Mouse (Mus musculus): ENCODE data around the gene Synpr.

The Synpr gene

GRCm38 (mm10) chr14:13355569-13356362 lies 71.2 kb downstream of the Synpr start:
- peak; percentile 65 for DNase-seq (ENCODE audit: low read depth, low spot score)

DNA sequence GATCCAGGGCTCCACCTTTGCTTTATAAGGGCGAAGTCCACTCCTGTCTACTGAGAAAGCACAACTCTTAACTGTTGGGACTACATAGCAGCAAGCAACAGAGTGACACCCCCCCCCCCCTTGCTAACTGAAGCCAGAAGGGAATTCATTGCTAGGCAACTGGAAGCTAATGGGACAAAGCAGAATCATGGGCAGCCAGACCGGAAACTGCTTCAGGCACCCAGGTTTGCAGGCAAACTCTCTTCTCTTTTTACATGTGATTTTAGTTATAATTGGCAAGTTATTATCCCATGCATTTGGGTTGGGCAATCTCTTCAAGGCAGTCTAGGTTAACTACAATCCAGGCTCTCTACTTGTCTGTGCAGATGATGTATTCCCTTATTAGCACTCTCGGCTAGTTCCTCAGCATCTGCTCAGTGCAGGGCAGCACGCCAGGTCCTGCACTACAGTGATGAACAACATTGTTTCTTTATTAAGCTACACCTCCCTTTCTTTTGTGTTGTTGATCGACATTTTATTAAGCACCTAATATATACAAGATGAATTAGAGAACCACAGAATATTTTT lies 72.6 kb downstream of the Synpr start:
- DNase-seq (ENCODE audit: low read depth, low spot score) = no peak

DNA sequence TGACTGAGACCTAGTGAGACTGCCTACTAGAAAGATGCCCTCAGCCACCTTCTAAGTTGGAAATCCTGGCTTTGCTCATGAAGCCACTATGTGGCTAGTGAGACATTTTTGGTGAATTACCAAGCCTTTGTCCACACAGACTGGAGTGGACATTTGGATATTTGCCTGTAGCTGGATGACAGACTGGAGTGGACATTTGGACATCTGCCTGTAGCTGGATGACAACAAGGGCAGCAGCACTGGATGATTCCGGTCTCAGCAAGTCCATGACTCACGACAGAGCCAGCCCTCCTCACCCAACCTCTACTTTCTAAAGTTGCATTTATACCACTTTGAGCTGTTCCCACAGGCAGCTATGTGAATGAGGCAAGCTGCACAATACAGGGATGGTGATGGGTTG lies 73.5 kb downstream of the Synpr start:
- peak; percentile 20 for DNase-seq (ENCODE audit: low read depth, low spot score)

DNA sequence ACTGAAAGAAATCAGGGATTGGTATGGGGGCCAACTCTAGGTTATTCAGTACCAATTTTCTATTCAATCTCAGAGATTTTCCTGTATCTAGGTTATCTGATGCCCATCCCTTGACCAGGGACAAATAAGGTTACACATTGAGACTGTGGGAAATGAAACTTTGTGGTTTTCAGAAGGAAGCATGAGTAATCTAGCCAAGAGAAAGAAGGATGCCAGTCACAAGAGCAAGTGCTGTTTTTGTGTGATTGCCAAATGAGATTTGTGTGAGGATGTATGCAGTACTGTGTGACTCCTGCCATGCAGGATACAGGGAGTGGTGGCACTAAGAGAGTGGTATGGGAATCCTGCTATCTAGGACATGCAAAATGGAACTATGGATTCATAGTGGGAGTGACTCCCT lies 76.6 kb downstream of the Synpr start:
- no peak for DNase-seq (ENCODE audit: low read depth, low spot score)

DNA sequence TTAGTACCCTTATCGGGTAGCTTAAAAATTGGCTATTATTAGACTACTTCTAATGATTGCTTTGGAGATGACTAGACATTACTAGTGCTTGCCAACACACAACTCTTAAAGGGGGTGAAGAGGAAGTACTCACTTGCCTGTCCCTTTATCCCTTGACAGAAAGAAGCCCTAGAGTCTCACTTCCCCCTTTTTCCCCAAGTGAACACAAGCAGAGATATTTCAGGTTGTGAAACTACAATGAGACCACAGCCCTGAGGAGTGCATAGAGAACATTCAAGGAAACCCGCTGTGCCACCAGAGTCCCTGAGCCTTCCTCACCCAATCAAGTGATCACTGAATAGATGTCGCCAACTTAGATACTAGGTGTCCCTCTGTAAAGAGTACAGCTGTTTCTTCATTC lies 77.1 kb downstream of the Synpr start:
- DNase-seq (ENCODE audit: low read depth, low spot score) = no peak

- DNase-seq (ENCODE audit: low read depth, low spot score) = no peak
Observed at GRCm38 (mm10) chr14:13368309-13368708, 83.7 kb downstream of the Synpr start.

DNA sequence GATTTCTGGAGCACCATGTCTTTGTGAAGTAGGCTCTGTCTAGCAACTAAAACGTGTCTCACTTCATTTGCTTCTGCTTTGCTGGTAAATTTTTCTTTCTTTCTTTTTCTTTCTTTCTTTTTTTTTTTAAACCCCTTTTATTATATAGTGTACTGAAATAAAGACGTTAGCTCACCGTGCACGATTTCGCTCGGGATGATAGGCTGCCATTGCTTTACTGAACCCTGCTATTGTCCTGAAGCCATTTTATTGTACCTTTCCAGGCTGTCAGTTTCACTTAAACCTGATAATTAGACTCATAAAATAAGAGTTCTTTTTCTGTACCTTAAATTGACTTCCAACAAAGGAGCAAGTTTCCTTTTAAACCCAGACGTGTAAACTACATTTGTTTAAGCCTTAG lies 104.5 kb downstream of the Synpr start:
- DNase-seq (ENCODE audit: low read depth, low spot score) = no peak

GRCm38 (mm10) chr14:13389954-13390353 lies 105.4 kb downstream of the Synpr start:
- DNase-seq (ENCODE audit: low read depth, low spot score) = no peak

DNA sequence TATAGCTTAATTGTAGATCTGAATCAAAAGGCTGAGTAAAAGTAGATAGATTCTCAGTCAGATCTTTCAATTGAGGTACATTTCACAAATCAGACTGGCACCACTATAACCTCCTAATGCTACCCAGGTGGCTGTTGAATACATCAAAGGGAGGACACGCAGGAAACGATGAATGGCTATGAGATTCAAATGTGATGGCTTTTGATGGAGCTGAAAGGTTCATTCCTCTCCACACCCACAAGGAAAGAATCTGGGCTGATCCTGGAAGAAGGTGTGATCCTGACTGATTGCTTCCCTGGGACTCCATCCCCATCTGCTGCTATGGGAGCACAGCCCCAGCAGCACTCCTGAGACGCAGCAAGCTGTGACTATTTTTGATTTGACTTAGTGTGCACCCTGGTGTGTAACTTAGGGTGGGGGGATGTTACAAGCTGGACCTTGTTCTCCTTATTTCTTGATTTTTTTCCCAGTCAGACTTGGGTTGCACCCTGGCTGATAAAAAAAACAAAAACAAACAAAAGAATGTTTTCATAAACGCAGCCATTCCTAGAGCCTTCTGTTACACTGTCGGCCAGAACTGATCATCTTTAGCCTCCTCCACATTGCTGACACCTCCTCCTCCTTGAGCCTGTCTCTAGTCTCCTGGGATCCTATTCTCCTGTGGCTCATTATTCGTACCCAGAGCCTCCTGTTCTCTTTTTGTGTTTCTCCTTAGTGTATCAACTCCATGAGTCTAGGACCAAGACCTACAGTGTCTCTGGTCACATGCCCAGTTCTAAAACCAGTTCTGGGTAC lies 114.8 kb downstream of the Synpr start:
- DNase-seq (ENCODE audit: low read depth, low spot score) = no peak

GRCm38 (mm10) chr14:13411636-13412035 lies 127.1 kb downstream of the Synpr start:
- no peak for DNase-seq (ENCODE audit: low read depth, low spot score)

GRCm38 (mm10) chr14:13440723-13441122 lies 156.1 kb downstream of the Synpr start:
- DNase-seq (ENCODE audit: low read depth, low spot score) = no peak

GRCm38 (mm10) chr14:13444908-13445307 lies 160.3 kb downstream of the Synpr start:
- no peak for DNase-seq (ENCODE audit: low read depth, low spot score)

- no peak for DNase-seq (ENCODE audit: low read depth, low spot score)
Observed at GRCm38 (mm10) chr14:13453461-13454204, 169.1 kb downstream of the Synpr start.

DNA sequence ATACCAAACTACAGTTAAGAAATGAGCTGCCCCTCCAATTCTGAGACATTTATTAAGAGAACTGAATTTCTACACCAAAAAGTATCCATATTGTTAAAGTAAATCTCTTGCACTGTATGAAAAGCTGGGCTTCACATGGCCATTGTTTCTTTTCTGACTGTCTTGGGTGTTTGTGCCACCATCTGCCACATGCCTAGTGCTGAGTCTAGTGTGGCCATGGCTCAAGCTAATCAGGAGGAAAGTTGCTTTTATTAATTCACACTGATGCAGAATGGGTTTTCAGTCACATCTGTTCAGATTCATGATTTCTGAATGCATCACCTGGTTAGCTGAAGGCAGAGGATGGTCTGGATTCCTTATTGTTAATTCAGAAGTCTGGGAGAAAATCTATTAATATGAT lies 170.4 kb downstream of the Synpr start:
- no peak for DNase-seq (ENCODE audit: low read depth, low spot score)

DNA sequence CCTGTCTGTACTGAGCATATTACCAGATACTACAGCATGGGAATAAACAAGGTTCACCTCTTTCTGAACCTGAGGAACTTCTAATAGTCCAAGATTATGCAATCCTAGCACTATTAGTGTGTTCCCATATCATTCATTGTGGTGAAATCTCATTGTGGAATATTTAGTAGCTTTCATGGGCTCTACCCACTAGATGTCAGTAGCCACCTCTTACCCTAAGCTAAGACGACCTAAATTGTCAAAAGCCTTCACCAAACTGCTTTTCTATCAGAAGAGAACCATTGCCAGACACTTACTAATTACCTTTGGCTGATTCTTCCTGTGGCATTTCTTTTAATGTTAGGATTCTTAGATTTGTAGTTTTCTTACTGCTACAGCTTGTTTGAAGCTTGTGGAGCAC lies 174.8 kb downstream of the Synpr start:
- peak; percentile 31 for DNase-seq (ENCODE audit: low read depth, low spot score)

GRCm38 (mm10) chr14:13469211-13469610 lies 184.6 kb downstream of the Synpr start:
- DNase-seq (ENCODE audit: low read depth, low spot score) = no peak

- DNase-seq (ENCODE audit: low read depth, low spot score) = no peak
Observed at GRCm38 (mm10) chr14:13477821-13478220, 193.2 kb downstream of the Synpr start.

DNA sequence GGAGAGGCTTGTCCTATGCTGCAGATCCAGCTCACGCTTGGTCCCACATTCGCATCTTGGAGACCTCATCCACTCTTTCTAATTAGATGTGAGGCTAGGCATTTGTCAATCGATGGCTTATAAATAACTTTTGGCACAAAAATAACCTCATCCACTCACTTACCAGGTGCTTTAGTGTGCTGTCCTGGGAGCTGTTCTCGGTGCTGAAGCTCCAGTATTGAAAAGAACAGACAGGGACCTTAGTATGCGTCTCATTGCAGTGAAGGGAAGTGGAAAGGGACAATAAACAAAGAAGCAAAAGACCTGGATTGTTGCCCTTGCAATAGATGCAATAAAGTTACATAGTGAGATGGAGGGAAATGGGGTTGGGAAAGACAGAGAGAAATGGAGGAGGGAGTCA lies 220.8 kb downstream of the Synpr start:
- DNase-seq (ENCODE audit: low read depth, low spot score) = peak; percentile 8

GRCm38 (mm10) chr14:13518608-13519139 lies 234.1 kb downstream of the Synpr start:
- DNase-seq (ENCODE audit: low read depth, low spot score) = no peak

GRCm38 (mm10) chr14:13519239-13520011 lies 234.8 kb downstream of the Synpr start:
- DNase-seq (ENCODE audit: low read depth, low spot score) = no peak

DNA sequence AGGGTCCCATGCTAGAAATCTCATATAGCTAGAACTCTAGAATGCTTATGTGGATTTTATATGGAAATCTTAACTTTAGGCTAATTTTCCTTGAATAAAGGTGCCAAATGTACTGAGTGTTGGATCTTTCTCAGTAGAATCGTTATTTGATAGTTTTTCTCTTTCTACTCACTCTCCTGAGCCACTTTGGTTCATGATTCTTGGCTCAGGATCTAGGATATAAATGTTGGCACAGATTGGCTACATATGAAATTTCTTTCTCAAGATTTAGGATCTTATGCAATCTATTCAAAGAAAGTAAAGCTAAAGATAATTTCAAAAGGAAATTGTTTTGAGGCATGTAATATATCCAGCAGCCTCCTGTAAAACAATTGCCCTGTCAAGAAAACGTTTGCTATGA lies 263.2 kb downstream of the Synpr start:
- DNase-seq (ENCODE audit: low read depth, low spot score) = no peak

Data from 3T3-L1 (cell line).